Mouse (Mus musculus) forebrain, postnatal 0 days (tissue): ENCODE results near the gene Gucy2f. TPM values are rescaled to one million over a fixed set of nuclear protein-coding genes. Genes with fewer than 3 reads are reported as not detected.
A peak's percentile ranks its signal among the peaks of the same experiment; 100 is the strongest.

Experiments
- ATAC-seq: fragments of 200-750 bp; cut with Nextera tagmentation; 2 replicates; pipeline ENCODE4 v1.8.0; 2017; ENCODE audit warnings: mild to moderate bottlenecking, moderate library complexity
- DNase-seq: peaks from one replicate; pipeline ENCODE4 v3.0.0-alpha.2; 2015
- H3K27ac ChIP-seq: fragments of 300-500 bp; sonication (generic); 2 replicates; pipeline ENCODE4 v1.5.1; 2014; ENCODE audit warnings: low read depth, mild to moderate bottlenecking, antibody characterized with exemption, low read length, moderate library complexity, mixed read lengths
- H3K27me3 ChIP-seq: fragments of 300-500 bp; sonication (generic); 2 replicates; pipeline ENCODE4 v1.6.1; 2014; ENCODE audit warnings: mild to moderate bottlenecking, low read length, mixed read lengths; ENCODE audit not compliant: insufficient read depth
- H3K36me3 ChIP-seq: fragments of 300-500 bp; sonication (generic); 2 replicates; pipeline ENCODE4 v1.6.1; 2014; ENCODE audit warnings: mild to moderate bottlenecking, moderate library complexity; ENCODE audit not compliant: insufficient read depth
- H3K4me1 ChIP-seq: fragments of 300-500 bp; sonication (generic); 2 replicates; pipeline ENCODE4 v1.6.1; 2014; ENCODE audit warnings: antibody characterized with exemption; ENCODE audit not compliant: insufficient read depth
- H3K4me2 ChIP-seq: fragments of 300-500 bp; sonication (generic); 2 replicates; pipeline ENCODE4 v1.6.1; 2014; ENCODE audit warnings: low read depth, mild to moderate bottlenecking, moderate library complexity
- H3K4me3 ChIP-seq: fragments of 300-500 bp; sonication (generic); 2 replicates; pipeline ENCODE4 v1.5.1; 2014; ENCODE audit warnings: low read depth, low read length, mixed read lengths
- H3K9ac ChIP-seq: fragments of 300-500 bp; sonication (generic); 2 replicates; pipeline ENCODE4 v1.6.1; 2014; ENCODE audit warnings: mild to moderate bottlenecking
- H3K9me3 ChIP-seq: fragments of 300-500 bp; sonication (generic); 2 replicates; pipeline ENCODE4 v1.6.1; 2016; ENCODE audit warnings: low read length
- CTCF ChIP-seq: sonication (generic); IDR thresholded peaks from 2 replicates; pipeline ENCODE4 v1.5.1; 2016; ENCODE audit warnings: antibody characterized with exemption, control low read depth, low read depth
- WGBS: fragments of 180-500 bp; shearing (Covaris S2); extraction: QIAGEN DNeasy Blood & Tissue Kit; methylation state at CpG from one replicate; pipeline ENCODE4 v1.1.7; 2014; 5-methylcytosine and 5-hydroxymethylcytosine counted together
- polyA plus RNA-seq: library from polyadenylated mRNA; unstranded; fragments of >200 nt; fragmentation: Nextera tagmentation; extraction: Ambion mirVana; gene quantifications from 2 replicates; pipeline ENCODE4 v1.2.1, GENCODE M21; 2015
- total RNA-seq: library from RNA; depleted of rRNA; stranded (reverse); fragments of >200 nt; gene quantifications from 2 replicates; pipeline ENCODE4 v1.2.3, GENCODE M21; 2014

Gucy2f gene
- total and polyA plus RNA-seq, 2 experiments from 2014 or later: 0.07 to 0.29 TPM

- 0 out of 2 replicates have a peak overlapping the region, but pooled peaks have one; percentile 45 for H3K9ac ChIP-seq
- peak overlapping the region; percentile 45 for H3K4me2 ChIP-seq
- ATAC-seq (peak; percentile 45; the same call in 1 of the 2 replicates), DNase-seq (no peak)
- 37% methylated on average over 15 of the region's 15 CpGs for WGBS
- H3K9me3 ChIP-seq: no peaks in the 10 kb centered on the region
- no peaks in the 10 kb centered on the region for H3K36me3 ChIP-seq
- no peaks in the 10 kb centered on the region for H3K27me3 ChIP-seq
- TF ChIP-seq CTCF: no peak
- H3K4me1 ChIP-seq: no peaks in the 10 kb centered on the region
- peak overlapping the region; percentile 72; the same call in 1 of the 2 replicates for H3K27ac ChIP-seq
- peak overlapping the region; percentile 46 for H3K4me3 ChIP-seq
Measured at GRCm38 (mm10) chrX:142227398-142228054, 30.8 kb upstream of the Gucy2f start.

DNA sequence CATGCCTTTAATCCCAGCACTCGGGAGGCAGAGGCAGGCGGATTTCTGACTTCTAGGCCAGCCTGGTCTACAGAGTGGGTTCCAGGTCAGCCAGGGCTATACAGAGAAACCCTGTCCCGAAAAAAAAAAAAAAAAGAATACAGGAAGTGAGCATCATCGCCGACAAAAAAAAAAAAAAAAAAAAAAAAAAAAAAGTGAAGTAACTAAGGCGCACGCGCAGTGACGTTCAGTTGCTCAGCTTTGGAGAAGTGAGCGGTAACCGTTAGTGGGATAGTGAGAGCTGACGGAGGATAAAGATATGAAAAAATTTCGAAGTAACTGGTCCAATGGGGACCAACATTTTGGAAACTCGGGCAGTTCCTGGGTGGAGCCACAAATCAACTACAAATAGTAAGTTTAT, 29.8 kb upstream of the Gucy2f start, which contains the start of gene Nxt2:
Gene Nxt2 (plus strand): TSS at position 229 of the 400 bp plus-strand sequence.
- Histone ChIP-seq H3K4me2 (peak within 1 kb of the TSS; percentile 45), H3K36me3 (no peaks in the 10 kb centered on the region), H3K4me1 (no peaks in the 10 kb centered on the region), H3K4me3 (peak within 1 kb of the TSS; percentile 46), H3K9me3 (no peaks in the 10 kb centered on the region), H3K27ac (no peak within 1 kb of the TSS), H3K27me3 (no peaks in the 10 kb centered on the region), H3K9ac (no peak within 1 kb of the TSS)
- WGBS: 89% methylated on average over 14 of the region's 14 CpGs
- TF ChIP-seq CTCF: no peak
- no peak for DNase-seq
- ATAC-seq: no peak

GRCm38 (mm10) chrX:142200295-142200694, 3.6 kb upstream of the Gucy2f start:
- Histone ChIP-seq H3K27ac (no peak overlapping the region), H3K9ac (no peak overlapping the region), H3K36me3 (no peaks in the 10 kb centered on the region), H3K27me3 (no peaks in the 10 kb centered on the region), H3K4me3 (no peak overlapping the region), H3K9me3 (no peaks in the 10 kb centered on the region), H3K4me1 (no peaks in the 10 kb centered on the region), H3K4me2 (no peak overlapping the region)
- 12% methylated on average over 3 of the region's 3 CpGs for WGBS
- ATAC-seq: peak; percentile 16; the same call in 1 of the 2 replicates
- DNase-seq: peak; percentile 79
- peak; percentile 92 for TF ChIP-seq CTCF

DNA sequence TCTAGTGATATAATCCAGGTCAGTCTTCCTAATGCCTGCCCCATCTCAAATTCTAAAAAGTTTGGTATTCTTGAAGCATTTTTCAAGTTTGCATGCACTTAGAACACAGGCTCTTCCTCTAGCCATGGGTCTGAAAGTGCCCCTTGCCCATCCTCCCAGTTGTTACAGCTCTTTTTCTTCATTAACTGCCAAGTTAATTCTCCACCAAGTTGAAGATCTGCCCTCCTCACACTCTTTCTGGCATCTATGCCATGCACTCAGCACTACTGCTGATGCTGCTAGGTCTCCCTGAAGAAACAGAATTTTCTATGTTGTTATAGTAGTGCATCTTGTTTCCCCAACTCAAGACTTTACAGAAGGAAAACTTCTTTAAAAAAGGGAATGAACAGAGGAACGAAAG, 1.2 kb downstream of the Gucy2f start:
- no peak overlapping the region for H3K27ac ChIP-seq
- WGBS: 87% methylated on average over 1 of the region's 1 CpGs
- no peaks in the 10 kb centered on the region for H3K4me1 ChIP-seq
- DNase-seq: no peak
- H3K9ac ChIP-seq: no peak overlapping the region
- no peak overlapping the region for H3K4me2 ChIP-seq
- H3K9me3 ChIP-seq: no peaks in the 10 kb centered on the region
- no peak overlapping the region for H3K4me3 ChIP-seq
- no peaks in the 10 kb centered on the region for H3K27me3 ChIP-seq
- no peak for ATAC-seq
- no peak for TF ChIP-seq CTCF
- no peaks in the 10 kb centered on the region for H3K36me3 ChIP-seq

DNA sequence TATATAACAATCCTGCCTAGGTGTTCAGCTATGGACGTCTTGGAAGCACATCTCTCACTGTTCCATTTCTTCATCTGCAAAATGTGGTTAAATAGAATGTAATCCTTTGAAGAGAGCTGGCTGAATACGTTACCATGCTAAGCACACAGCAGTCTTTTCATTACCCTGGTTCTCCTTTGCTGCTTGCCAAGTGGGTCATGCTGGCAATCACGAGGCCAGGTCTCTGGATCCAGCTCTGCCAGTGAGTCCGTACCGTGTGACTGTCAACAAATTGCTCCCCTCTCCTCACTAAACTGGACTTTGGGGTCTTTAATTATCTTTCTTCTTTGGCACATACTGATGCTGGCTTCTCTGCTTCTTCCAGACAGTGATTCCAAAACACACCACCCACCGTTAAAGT, 2.3 kb downstream of the Gucy2f start:
- Histone ChIP-seq H3K27ac (no peak overlapping the region), H3K4me3 (no peak overlapping the region), H3K9me3 (no peaks in the 10 kb centered on the region), H3K36me3 (no peaks in the 10 kb centered on the region), H3K27me3 (no peaks in the 10 kb centered on the region), H3K4me2 (no peak overlapping the region), H3K9ac (no peak overlapping the region), H3K4me1 (no peaks in the 10 kb centered on the region)
- DNase-seq (no peak), ATAC-seq (peak; percentile 82)
- TF ChIP-seq CTCF: no peak
- WGBS: 29% methylated on average over 6 of the region's 6 CpGs

GRCm38 (mm10) chrX:142190355-142190754, 6.4 kb downstream of the Gucy2f start:
- no peak overlapping the region for H3K27ac ChIP-seq
- no peaks in the 10 kb centered on the region for H3K36me3 ChIP-seq
- H3K4me3 ChIP-seq: no peak overlapping the region
- no peak overlapping the region for H3K9ac ChIP-seq
- H3K27me3 ChIP-seq: no peaks in the 10 kb centered on the region
- TF ChIP-seq CTCF: no peak
- no peak for ATAC-seq
- WGBS: 89% methylated on average over 2 of the region's 2 CpGs
- no peak for DNase-seq
- no peaks in the 10 kb centered on the region for H3K4me1 ChIP-seq
- no peaks in the 10 kb centered on the region for H3K9me3 ChIP-seq
- H3K4me2 ChIP-seq: no peak overlapping the region

DNA sequence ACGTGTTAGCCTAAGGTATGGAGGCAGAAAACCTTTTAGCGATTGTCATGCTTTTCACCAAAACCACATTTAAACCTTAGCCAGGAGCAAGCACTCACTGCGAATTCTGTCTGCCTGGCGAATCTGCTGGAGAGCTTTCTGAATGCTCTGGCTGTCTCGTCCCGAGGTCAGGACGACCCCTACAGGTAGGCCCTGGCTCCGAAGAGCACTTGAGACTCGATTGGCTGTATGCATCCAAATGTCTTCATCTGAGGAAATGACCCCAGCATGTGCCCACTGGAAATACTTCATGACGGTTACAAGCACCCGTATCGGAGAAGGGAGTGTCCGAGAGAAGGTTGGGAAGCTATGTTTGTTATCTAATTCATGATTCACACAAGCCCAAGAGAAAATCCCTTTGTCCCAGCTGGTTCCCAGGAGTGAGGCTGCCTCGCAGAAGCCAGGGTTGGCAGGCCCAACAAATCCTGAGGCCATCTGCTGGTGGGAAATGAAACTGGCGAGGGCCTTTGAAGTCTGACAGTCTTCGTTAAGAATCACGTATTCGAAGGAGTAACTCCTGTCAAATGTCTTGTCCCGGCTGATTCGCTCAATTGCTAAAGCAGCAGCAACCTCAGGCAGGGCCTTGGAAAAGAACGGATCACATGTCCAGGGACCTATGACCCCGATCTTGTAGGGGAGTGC, 7.6 kb downstream of the Gucy2f start:
- no peaks in the 10 kb centered on the region for H3K27me3 ChIP-seq
- H3K9me3 ChIP-seq: no peaks in the 10 kb centered on the region
- WGBS: 36% methylated on average over 22 of the region's 22 CpGs
- ATAC-seq: peak; percentile 94
- no peaks in the 10 kb centered on the region for H3K36me3 ChIP-seq
- H3K4me2 ChIP-seq: peak overlapping the region; percentile 29
- H3K4me1 ChIP-seq: no peaks in the 10 kb centered on the region
- peak; percentile 83 for DNase-seq
- H3K4me3 ChIP-seq: no peak overlapping the region
- H3K27ac ChIP-seq: no peak overlapping the region
- H3K9ac ChIP-seq: no peak overlapping the region
- TF ChIP-seq CTCF: peak; percentile 65
